Mouse (Mus musculus) spleen, adult 18-20 months (tissue): ENCODE measurements around the gene Gbf1.
"Not testable (repeated sequence)": the region's sequence is repeated elsewhere in the genome, so short reads cannot be mapped to it uniquely, and the experiment has no call there.

Experiments used
- DNase-seq, 2 experiments: peaks; one replicate each; pipeline ENCODE4 v3.0.0; 2022; ENCODE audit warnings: mixed read lengths in 2 of 2

The Gbf1 gene

GRCm38 (mm10) chr19:46152127-46152803, at the start of gene Gbf1:
TSS of gene Gbf1 (plus strand) at chr19:46152509.
- peak; percentile 82 to 85 for DNase-seq

- DNase-seq = no peak
Observed at GRCm38 (mm10) chr19:46103437-46104186, 48.7 kb upstream of the Gbf1 start.

GRCm38 (mm10) chr19:46104187-46104557, 48.1 kb upstream of the Gbf1 start:
- no peak for DNase-seq

GRCm38 (mm10) chr19:46110214-46110613, 42.1 kb upstream of the Gbf1 start:
- DNase-seq = no peak

GRCm38 (mm10) chr19:46110781-46111180, 41.5 kb upstream of the Gbf1 start:
- no peak for DNase-seq

GRCm38 (mm10) chr19:46114617-46115016, 37.7 kb upstream of the Gbf1 start:
- DNase-seq = no peak

GRCm38 (mm10) chr19:46119458-46119857, 32.9 kb upstream of the Gbf1 start:
- DNase-seq = no peak

GRCm38 (mm10) chr19:46120872-46121271, 31.4 kb upstream of the Gbf1 start:
- DNase-seq = no peak

- no peak for DNase-seq
Observed at GRCm38 (mm10) chr19:46123876-46124275, 28.4 kb upstream of the Gbf1 start.

- no peak for DNase-seq
Observed at GRCm38 (mm10) chr19:46124651-46125050, 27.7 kb upstream of the Gbf1 start.

- no peak for DNase-seq
Observed at GRCm38 (mm10) chr19:46126301-46126700, 26.0 kb upstream of the Gbf1 start.

- DNase-seq = not testable (repeated sequence)
Observed at GRCm38 (mm10) chr19:46129737-46130136, 22.6 kb upstream of the Gbf1 start.

GRCm38 (mm10) chr19:46131283-46131682, 21.0 kb upstream of the Gbf1 start:
- DNase-seq = no peak

- no peak for DNase-seq
Observed at GRCm38 (mm10) chr19:46131694-46132525, 20.4 kb upstream of the Gbf1 start, which contains the start of gene Elovl3. TSS of gene Elovl3 (plus strand) at chr19:46131897.

GRCm38 (mm10) chr19:46132577-46132976, 19.7 kb upstream of the Gbf1 start:
- no peak for DNase-seq

- peak; percentile 70 to 91 for DNase-seq
Observed at GRCm38 (mm10) chr19:46135297-46135696, 17.0 kb upstream of the Gbf1 start.

- DNase-seq = peak; percentile 62 to 79
Observed at GRCm38 (mm10) chr19:46135789-46136638, 16.3 kb upstream of the Gbf1 start.

GRCm38 (mm10) chr19:46136639-46137580, 15.4 kb upstream of the Gbf1 start:
- peak; percentile 60 to 81 for DNase-seq

- no peak for DNase-seq
Observed at GRCm38 (mm10) chr19:46140324-46140723, 12.0 kb upstream of the Gbf1 start.

- no peak for DNase-seq
Observed at GRCm38 (mm10) chr19:46141091-46141490, 11.2 kb upstream of the Gbf1 start.
